Mouse (Mus musculus): Measurements from ENCODE around the gene Mrtfb.

Mrtfb gene

GRCm38 (mm10) chr16:13437037-13437769 lies 180.9 kb downstream of the Mrtfb start:
- DNase-seq (ENCODE audit: low read depth, low spot score): peak; percentile 99

- DNase-seq (ENCODE audit: low read depth, low spot score): peak; percentile 81
Measured at GRCm38 (mm10) chr16:13437770-13438372, 181.6 kb downstream of the Mrtfb start.

- peak; percentile 72 for DNase-seq (ENCODE audit: low read depth, low spot score)
Measured at GRCm38 (mm10) chr16:13440468-13440867, 184.2 kb downstream of the Mrtfb start.

- DNase-seq (ENCODE audit: low read depth, low spot score): no peak
Measured at GRCm38 (mm10) chr16:13443764-13444163, 187.5 kb downstream of the Mrtfb start.

- no peak for DNase-seq (ENCODE audit: low read depth, low spot score)
Measured at GRCm38 (mm10) chr16:13445461-13445860, 189.2 kb downstream of the Mrtfb start.

GRCm38 (mm10) chr16:13446488-13446887 lies 190.2 kb downstream of the Mrtfb start:
- DNase-seq (ENCODE audit: low read depth, low spot score): peak; percentile 80

- DNase-seq (ENCODE audit: low read depth, low spot score): no peak
Measured at GRCm38 (mm10) chr16:13446971-13447283, 190.6 kb downstream of the Mrtfb start.

GRCm38 (mm10) chr16:13447284-13448050 lies 191.2 kb downstream of the Mrtfb start:
- DNase-seq (ENCODE audit: low read depth, low spot score): peak; percentile 81

- no peak for DNase-seq (ENCODE audit: low read depth, low spot score)
Measured at GRCm38 (mm10) chr16:13448051-13448705, 191.9 kb downstream of the Mrtfb start.

- no peak for DNase-seq (ENCODE audit: low read depth, low spot score)
Measured at GRCm38 (mm10) chr16:13448706-13449090, 192.4 kb downstream of the Mrtfb start.

- DNase-seq (ENCODE audit: low read depth, low spot score): no peak
Measured at GRCm38 (mm10) chr16:13449491-13449890, 193.2 kb downstream of the Mrtfb start.

GRCm38 (mm10) chr16:13450831-13451230 lies 194.6 kb downstream of the Mrtfb start:
- no peak for DNase-seq (ENCODE audit: low read depth, low spot score)

GRCm38 (mm10) chr16:13451991-13452390 lies 195.7 kb downstream of the Mrtfb start:
- no peak for DNase-seq (ENCODE audit: low read depth, low spot score)

- DNase-seq (ENCODE audit: low read depth, low spot score): no peak
Measured at GRCm38 (mm10) chr16:13452661-13453060, 196.4 kb downstream of the Mrtfb start.

- no peak for DNase-seq (ENCODE audit: low read depth, low spot score)
Measured at GRCm38 (mm10) chr16:13454026-13454600, 197.8 kb downstream of the Mrtfb start.

- no peak for DNase-seq (ENCODE audit: low read depth, low spot score)
Measured at GRCm38 (mm10) chr16:13455560-13455959, 199.3 kb downstream of the Mrtfb start.

- no peak for DNase-seq (ENCODE audit: low read depth, low spot score)
Measured at GRCm38 (mm10) chr16:13458556-13458955, 202.3 kb downstream of the Mrtfb start.

- no peak for DNase-seq (ENCODE audit: low read depth, low spot score)
Measured at GRCm38 (mm10) chr16:13460071-13460470, 203.8 kb downstream of the Mrtfb start.

GRCm38 (mm10) chr16:13460777-13461408 lies 204.6 kb downstream of the Mrtfb start:
- no peak for DNase-seq (ENCODE audit: low read depth, low spot score)

- no peak for DNase-seq (ENCODE audit: low read depth, low spot score)
Measured at GRCm38 (mm10) chr16:13464662-13465061, 208.4 kb downstream of the Mrtfb start.
